Mouse (Mus musculus): ENCODE data around the gene Gpx4. TPM values are rescaled to one million over a fixed set of nuclear protein-coding genes. Genes with fewer than 3 reads are reported as not detected.
"Not testable (repeated sequence)": the region's sequence is repeated elsewhere in the genome, so short reads cannot be mapped to it uniquely, and the experiment has no call there.

The Gpx4 gene
- polyA plus RNA-seq, 1 experiment from 2014 or later: 500 TPM

GRCm38 (mm10) chr10:80035686-80036085, 11.3 kb upstream of the Gpx4 start:
- 92% methylated on average over 5 of the region's 5 CpGs for WGBS
- H3K27ac ChIP-seq: peak overlapping the region; percentile 16; the same call in 1 of the 2 replicates

GRCm38 (mm10) chr10:80036832-80037231, 10.1 kb upstream of the Gpx4 start:
- Histone ChIP-seq H3K9me3 (no peaks in the 10 kb centered on the region), H3K4me1 (peaks cover 34% of the 10 kb centered on the region), H3K4me2 (no peak overlapping the region), H3K36me3 (peaks cover 30% of the 10 kb centered on the region), H3K27me3 (replicated peaks) (no peaks in the 10 kb centered on the region), H3K9ac (no peak overlapping the region), H3K27ac (no peak overlapping the region), H3K4me3 (replicated peaks) (no peak overlapping the region)
- no peak for ATAC-seq (ENCODE audit: insufficient read depth, low FRiP score, low read depth)
- 90% methylated on average over 13 of the region's 13 CpGs for WGBS

More at GRCm38 (mm10) chr10:80035686-80036085, 11.3 kb upstream of the Gpx4 start:
- no peaks in the 10 kb centered on the region for H3K9me3 ChIP-seq
- H3K36me3 ChIP-seq: peaks cover 30% of the 10 kb centered on the region
- H3K9ac ChIP-seq: no peak overlapping the region
- no peak overlapping the region for H3K4me2 ChIP-seq
- peaks cover 34% of the 10 kb centered on the region for H3K4me1 ChIP-seq
- no peaks in the 10 kb centered on the region for H3K27me3 ChIP-seq (replicated peaks)
- no peak overlapping the region for H3K4me3 ChIP-seq (replicated peaks)
- ATAC-seq (ENCODE audit: insufficient read depth, low FRiP score, low read depth): no peak

GRCm38 (mm10) chr10:80039559-80039979, 7.4 kb upstream of the Gpx4 start, which contains the start of gene Polr2e:
Gene Polr2e (minus strand): TSS chr10:80039795.
- peak within 1 kb of the TSS; percentile 63 for H3K4me2 ChIP-seq
- peak; percentile 97 for ATAC-seq (ENCODE audit: insufficient read depth, low FRiP score, low read depth)
- no peaks in the 10 kb centered on the region for H3K9me3 ChIP-seq
- peaks cover 13% of the 10 kb centered on the region for H3K4me1 ChIP-seq
- no peaks in the 10 kb centered on the region for H3K27me3 ChIP-seq (replicated peaks)
- peaks cover 30% of the 10 kb centered on the region for H3K36me3 ChIP-seq
- under 1% methylated on average over 40 of the region's 40 CpGs for WGBS
- peak within 1 kb of the TSS; percentile 41 for H3K27ac ChIP-seq
- peak within 1 kb of the TSS; percentile 72 for H3K9ac ChIP-seq
- H3K4me3 ChIP-seq (replicated peaks): peak within 1 kb of the TSS; percentile 66

DNA sequence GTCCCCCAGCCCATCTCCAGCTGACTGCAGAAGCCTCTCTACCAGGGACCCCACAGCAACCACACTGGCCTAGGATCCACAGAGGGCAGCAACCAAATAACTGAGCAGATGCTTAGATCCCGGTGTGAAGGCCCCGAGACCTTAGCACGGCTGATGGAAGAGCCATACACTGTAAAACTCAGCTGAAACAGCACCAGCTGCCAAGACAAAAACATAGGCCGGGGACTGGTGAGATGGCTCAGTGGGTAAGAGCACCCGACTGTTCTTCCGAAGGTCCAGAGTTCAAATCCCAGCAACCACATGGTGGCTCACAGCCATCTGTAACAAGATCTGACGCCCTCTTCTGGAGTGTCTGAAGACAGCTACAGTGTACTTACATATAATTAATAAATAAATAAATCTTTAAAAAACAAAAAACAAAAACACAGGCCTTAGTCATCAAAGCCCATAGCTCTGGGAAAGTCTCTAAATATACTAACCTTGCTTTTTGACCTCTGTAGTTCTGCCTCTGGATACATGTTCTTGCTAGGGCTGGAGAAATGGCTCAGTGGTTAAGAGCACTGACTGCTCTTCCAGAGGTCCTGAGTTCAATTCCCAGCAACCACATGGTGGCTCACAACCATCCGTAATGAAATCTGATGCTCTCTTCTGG, 5.4 kb upstream of the Gpx4 start:
- not testable (repeated sequence) for H3K9ac ChIP-seq; H3K9me3 ChIP-seq; H3K27ac ChIP-seq; H3K27me3 ChIP-seq (replicated peaks); ATAC-seq (ENCODE audit: insufficient read depth, low FRiP score, low read depth); H3K4me3 ChIP-seq (replicated peaks); H3K4me2 ChIP-seq
- WGBS: 85% methylated on average over 8 of the region's 8 CpGs
- peaks cover 16% of the 10 kb centered on the region for H3K36me3 ChIP-seq
- peaks cover 11% of the 10 kb centered on the region for H3K4me1 ChIP-seq

- Histone ChIP-seq H3K9ac (no peak overlapping the region), H3K9me3 (no peaks in the 10 kb centered on the region)
- WGBS: 67% methylated on average over 4 of the region's 4 CpGs
These were observed 2.9 kb upstream of the Gpx4 start for GRCm38 (mm10) chr10:80044087-80044486.

GRCm38 (mm10) chr10:80045364-80045763, 1.6 kb upstream of the Gpx4 start:
- 71% methylated on average over 4 of the region's 4 CpGs for WGBS
- not testable (repeated sequence) for H3K36me3 ChIP-seq; H3K4me3 ChIP-seq (replicated peaks); H3K27me3 ChIP-seq (replicated peaks); H3K4me1 ChIP-seq; H3K9ac ChIP-seq; ATAC-seq (ENCODE audit: insufficient read depth, low FRiP score, low read depth); H3K4me2 ChIP-seq; H3K27ac ChIP-seq; H3K9me3 ChIP-seq

More at GRCm38 (mm10) chr10:80044087-80044486, 2.9 kb upstream of the Gpx4 start:
- H3K4me2 ChIP-seq: no peak overlapping the region
- H3K27me3 ChIP-seq (replicated peaks): no peaks in the 10 kb centered on the region
- 0 out of 2 replicates have a peak, but pooled peaks cover 4% of the 10 kb centered on the region for H3K4me1 ChIP-seq
- H3K27ac ChIP-seq: no peak overlapping the region
- no peak for ATAC-seq (ENCODE audit: insufficient read depth, low FRiP score, low read depth)
- H3K4me3 ChIP-seq (replicated peaks): no peak overlapping the region
- H3K36me3 ChIP-seq: no peaks in the 10 kb centered on the region

DNA sequence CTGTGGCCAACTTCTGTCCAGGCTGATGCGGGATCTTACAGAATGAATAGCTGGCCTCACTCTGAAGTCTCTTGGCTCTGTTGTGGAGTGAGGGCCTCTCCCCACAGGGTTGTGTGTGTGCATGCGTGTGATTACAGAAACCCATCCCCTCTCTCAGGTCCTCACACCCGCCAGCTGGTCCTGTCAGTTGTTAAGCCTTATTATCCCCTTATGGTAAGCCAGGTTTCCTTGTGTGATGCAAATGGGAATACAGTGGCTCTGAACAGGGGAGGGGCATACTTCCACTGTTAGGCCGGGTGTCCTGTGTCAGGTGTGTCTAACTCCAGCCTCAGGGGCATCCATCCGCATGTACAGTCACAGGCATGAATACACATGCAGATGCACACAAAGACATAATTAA, 1.2 kb upstream of the Gpx4 start:
- Histone ChIP-seq H3K27ac (no peak overlapping the region), H3K4me1 (0 out of 2 replicates have a peak, but pooled peaks cover 4% of the 10 kb centered on the region), H3K27me3 (replicated peaks) (no peaks in the 10 kb centered on the region), H3K36me3 (no peaks in the 10 kb centered on the region), H3K9ac (no peak overlapping the region), H3K9me3 (no peaks in the 10 kb centered on the region), H3K4me3 (replicated peaks) (no peak overlapping the region), H3K4me2 (no peak overlapping the region)
- ATAC-seq (ENCODE audit: insufficient read depth, low FRiP score, low read depth): no peak
- 81% methylated on average over 5 of the region's 5 CpGs for WGBS

DNA sequence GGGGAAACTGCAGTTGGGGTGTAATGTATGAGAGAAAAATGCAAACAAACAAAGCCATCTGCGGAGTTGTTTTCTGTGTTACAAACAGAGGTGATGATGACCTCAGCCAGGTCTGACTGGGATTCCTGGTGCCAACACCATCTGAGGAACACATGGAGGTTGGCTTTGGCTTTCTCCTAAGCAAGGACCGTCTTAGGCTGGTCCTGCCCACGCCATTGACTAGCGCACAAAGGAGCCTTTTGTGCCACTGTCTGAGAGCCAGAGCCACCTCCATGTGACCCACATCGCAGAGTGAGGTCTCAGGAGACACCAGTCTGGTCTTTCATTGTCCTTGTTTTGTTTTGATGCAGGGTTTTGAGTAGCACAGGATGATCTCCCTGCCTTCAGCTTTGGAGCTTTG, 1.4 kb downstream of the Gpx4 start:
- H3K4me3 ChIP-seq (replicated peaks): no peak overlapping the region
- no peaks in the 10 kb centered on the region for H3K36me3 ChIP-seq
- WGBS: 39% methylated on average over 5 of the region's 5 CpGs
- H3K9me3 ChIP-seq: no peaks in the 10 kb centered on the region
- no peak for ATAC-seq (ENCODE audit: insufficient read depth, low FRiP score, low read depth)
- H3K9ac ChIP-seq: no peak overlapping the region
- peaks cover 19% of the 10 kb centered on the region for H3K4me1 ChIP-seq
- H3K27me3 ChIP-seq (replicated peaks): no peaks in the 10 kb centered on the region
- 0 out of 2 replicates have a peak overlapping the region, but pooled peaks have one; percentile 33 for H3K27ac ChIP-seq
- H3K4me2 ChIP-seq: no peak overlapping the region

GRCm38 (mm10) chr10:80048834-80049233, 1.9 kb downstream of the Gpx4 start:
- H3K36me3 ChIP-seq: no peaks in the 10 kb centered on the region
- H3K4me2 ChIP-seq: no peak overlapping the region
- H3K4me3 ChIP-seq (replicated peaks): no peak overlapping the region
- 54% methylated on average over 3 of the region's 3 CpGs for WGBS
- H3K9me3 ChIP-seq: no peaks in the 10 kb centered on the region
- H3K4me1 ChIP-seq: peaks cover 19% of the 10 kb centered on the region
- H3K9ac ChIP-seq: no peak overlapping the region
- 0 out of 2 replicates have a peak overlapping the region, but pooled peaks have one; percentile 33 for H3K27ac ChIP-seq
- no peaks in the 10 kb centered on the region for H3K27me3 ChIP-seq (replicated peaks)
- no peak for ATAC-seq (ENCODE audit: insufficient read depth, low FRiP score, low read depth)

- H3K9ac ChIP-seq: no peak overlapping the region
- no peaks in the 10 kb centered on the region for H3K9me3 ChIP-seq
- H3K27me3 ChIP-seq (replicated peaks): no peaks in the 10 kb centered on the region
- no peaks in the 10 kb centered on the region for H3K36me3 ChIP-seq
- 47% methylated on average over 6 of the region's 6 CpGs for WGBS
- no peak overlapping the region for H3K4me3 ChIP-seq (replicated peaks)
- H3K4me1 ChIP-seq: peaks cover 25% of the 10 kb centered on the region
- ATAC-seq (ENCODE audit: insufficient read depth, low FRiP score, low read depth): no peak
- H3K4me2 ChIP-seq: no peak overlapping the region
- no peak overlapping the region for H3K27ac ChIP-seq
These were observed 3.3 kb downstream of the Gpx4 start for GRCm38 (mm10) chr10:80050244-80050643.

- Histone ChIP-seq H3K4me2 (no peak overlapping the region), H3K9me3 (no peaks in the 10 kb centered on the region), H3K36me3 (no peaks in the 10 kb centered on the region), H3K27ac (peak overlapping the region; percentile 82), H3K27me3 (replicated peaks) (no peaks in the 10 kb centered on the region), H3K4me3 (replicated peaks) (no peak overlapping the region), H3K9ac (no peak overlapping the region), H3K4me1 (peaks cover 31% of the 10 kb centered on the region)
- no peak for ATAC-seq (ENCODE audit: insufficient read depth, low FRiP score, low read depth)
- 40% methylated on average over 15 of the region's 15 CpGs for WGBS
These were observed 4.1 kb downstream of the Gpx4 start for GRCm38 (mm10) chr10:80050885-80051617.
